Mouse (Mus musculus) forebrain, embryonic 16.5 days (tissue): ENCODE data around the gene Cirbp. TPM values are rescaled to one million over a fixed set of nuclear protein-coding genes. Genes with fewer than 3 reads are reported as not detected.
A peak's percentile ranks its signal among the peaks of the same experiment; 100 is the strongest.

ENCODE experiments used
- ATAC-seq: fragments of 200-750 bp; cut with Nextera tagmentation; 2 replicates; pipeline ENCODE4 v1.8.0; 2017; ENCODE audit warnings: mild to moderate bottlenecking, moderate library complexity
- H3K27ac ChIP-seq: fragments of 300-500 bp; sonication (generic); 2 replicates; pipeline ENCODE4 v1.5.1; 2014; ENCODE audit warnings: low read length, control low read depth
- H3K27me3 ChIP-seq: fragments of 300-500 bp; sonication (generic); replicated peaks from 2 replicates; pipeline ENCODE4 v1.6.1; 2014; ENCODE audit warnings: low read length; ENCODE audit not compliant: control insufficient read depth, insufficient read depth
- H3K36me3 ChIP-seq: fragments of 300-500 bp; sonication (generic); 2 replicates; pipeline ENCODE4 v1.6.1; 2014; ENCODE audit not compliant: control insufficient read depth, insufficient read depth
- H3K4me1 ChIP-seq: fragments of 300-500 bp; sonication (generic); replicated peaks from 2 replicates; pipeline ENCODE4 v1.6.1; 2014; ENCODE audit warnings: low read length; ENCODE audit not compliant: control insufficient read depth, insufficient read depth
- H3K4me2 ChIP-seq: fragments of 300-500 bp; sonication (generic); 2 replicates; pipeline ENCODE4 v1.6.1; 2014; ENCODE audit warnings: mild to moderate bottlenecking, low read length, control low read depth
- H3K4me3 ChIP-seq: fragments of 300-500 bp; sonication (generic); replicated peaks from 2 replicates; pipeline ENCODE4 v1.5.1; 2014; ENCODE audit warnings: mild to moderate bottlenecking, low read length, control low read depth
- H3K9ac ChIP-seq: fragments of 300-500 bp; sonication (generic); replicated peaks from 2 replicates; pipeline ENCODE4 v1.6.1; 2014; ENCODE audit warnings: low read depth, low read length, control low read depth
- H3K9me3 ChIP-seq: fragments of 300-500 bp; sonication (generic); 2 replicates; pipeline ENCODE4 v1.6.1; 2016; ENCODE audit warnings: low read length; ENCODE audit not compliant: control insufficient read depth
- WGBS: fragments of 180-500 bp; shearing (Covaris S2); extraction: QIAGEN DNeasy Blood & Tissue Kit; methylation state at CpG from one replicate; pipeline ENCODE4 v1.1.7; 2014; 5-methylcytosine and 5-hydroxymethylcytosine counted together
- polyA plus RNA-seq: library from polyadenylated mRNA; unstranded; fragments of >200 nt; fragmentation: Nextera tagmentation; extraction: Ambion mirVana; gene quantifications from 2 replicates; pipeline ENCODE4 v1.2.1, GENCODE M21; 2015

The Cirbp gene
- polyA plus RNA-seq, 1 experiment from 2014 or later, result 335 TPM

GRCm38 (mm10) chr10:80141786-80142529 is 23.8 kb upstream of the Cirbp start:
- Histone ChIP-seq H3K27me3 (no peaks in the 10 kb centered on the region), H3K4me1 (peaks cover 50% of the 10 kb centered on the region)
- ATAC-seq, result peak; percentile 89

GRCm38 (mm10) chr10:80142530-80142925 is 23.3 kb upstream of the Cirbp start:
- H3K9me3 ChIP-seq, result no peaks in the 10 kb centered on the region
- no peaks in the 10 kb centered on the region for H3K27me3 ChIP-seq
- peak overlapping the region; percentile 74 for H3K27ac ChIP-seq
- H3K36me3 ChIP-seq, result no peaks in the 10 kb centered on the region
- H3K4me3 ChIP-seq, result peak overlapping the region; percentile 90
- peaks cover 46% of the 10 kb centered on the region for H3K4me1 ChIP-seq
- under 1% methylated on average over 15 of the region's 15 CpGs for WGBS
- H3K9ac ChIP-seq, result peak overlapping the region; percentile 93
- peak overlapping the region; percentile 99 for H3K4me2 ChIP-seq
- no peak for ATAC-seq

More at GRCm38 (mm10) chr10:80141786-80142529, 23.8 kb upstream of the Cirbp start:
- peak overlapping the region; percentile 90 for H3K4me3 ChIP-seq
- H3K36me3 ChIP-seq, result no peaks in the 10 kb centered on the region
- H3K27ac ChIP-seq, result peak overlapping the region; percentile 90
- no peaks in the 10 kb centered on the region for H3K9me3 ChIP-seq
- H3K4me2 ChIP-seq, result peak overlapping the region; percentile 99
- WGBS, result under 1% methylated on average over 43 of the region's 43 CpGs
- peak overlapping the region; percentile 93 for H3K9ac ChIP-seq

DNA sequence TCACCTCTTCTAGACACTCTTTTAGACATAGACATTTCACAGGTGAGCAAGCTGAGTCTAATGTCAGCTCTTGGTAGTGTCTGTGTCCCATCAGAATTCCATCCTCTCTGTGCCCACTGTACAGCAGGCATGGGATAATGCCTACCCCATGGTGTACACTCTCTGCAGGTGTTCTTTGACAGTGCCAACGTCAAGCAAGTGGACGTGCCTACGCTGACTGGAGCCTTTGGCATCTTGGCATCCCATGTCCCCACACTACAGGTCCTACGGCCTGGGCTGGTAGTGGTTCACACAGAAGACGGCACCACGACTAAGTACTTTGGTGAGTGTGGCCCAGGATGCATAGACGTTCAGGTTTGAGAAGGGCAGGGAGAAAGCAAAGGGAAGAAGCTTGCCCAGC is 22.1 kb upstream of the Cirbp start:
- H3K27ac ChIP-seq, result no peak overlapping the region
- H3K4me2 ChIP-seq, result no peak overlapping the region
- H3K27me3 ChIP-seq, result no peaks in the 10 kb centered on the region
- 93% methylated on average over 7 of the region's 7 CpGs for WGBS
- H3K36me3 ChIP-seq, result no peaks in the 10 kb centered on the region
- H3K4me3 ChIP-seq, result no peak overlapping the region
- no peak overlapping the region for H3K9ac ChIP-seq
- H3K4me1 ChIP-seq, result peaks cover 44% of the 10 kb centered on the region
- no peak for ATAC-seq
- no peaks in the 10 kb centered on the region for H3K9me3 ChIP-seq

- Histone ChIP-seq H3K4me1 (peaks cover 43% of the 10 kb centered on the region), H3K9ac (no peak overlapping the region), H3K4me3 (no peak overlapping the region), H3K27me3 (no peaks in the 10 kb centered on the region), H3K27ac (no peak overlapping the region), H3K36me3 (no peaks in the 10 kb centered on the region), H3K4me2 (no peak overlapping the region), H3K9me3 (no peaks in the 10 kb centered on the region)
- WGBS, result 93% methylated on average over 12 of the region's 12 CpGs
- ATAC-seq, result no peak
Measured at GRCm38 (mm10) chr10:80144159-80144558, 21.6 kb upstream of the Cirbp start.

- Histone ChIP-seq H3K27me3 (no peaks in the 10 kb centered on the region), H3K4me1 (peaks cover 41% of the 10 kb centered on the region), H3K36me3 (no peaks in the 10 kb centered on the region), H3K9ac (no peak overlapping the region), H3K9me3 (no peaks in the 10 kb centered on the region), H3K4me3 (no peak overlapping the region), H3K27ac (0 out of 2 replicates have a peak overlapping the region, but pooled peaks have one; percentile 14), H3K4me2 (no peak overlapping the region)
- ATAC-seq, result no peak
- 73% methylated on average over 20 of the region's 20 CpGs for WGBS
Measured at GRCm38 (mm10) chr10:80144864-80145838, 20.6 kb upstream of the Cirbp start.

GRCm38 (mm10) chr10:80145896-80146295 is 19.9 kb upstream of the Cirbp start:
- H3K4me2 ChIP-seq, result no peak overlapping the region
- no peaks in the 10 kb centered on the region for H3K9me3 ChIP-seq
- no peak overlapping the region for H3K4me3 ChIP-seq
- no peak for ATAC-seq
- H3K36me3 ChIP-seq, result no peaks in the 10 kb centered on the region
- H3K4me1 ChIP-seq, result peaks cover 38% of the 10 kb centered on the region
- 85% methylated on average over 6 of the region's 6 CpGs for WGBS
- H3K27ac ChIP-seq, result peak overlapping the region; percentile 14; the same call in 1 of the 2 replicates
- H3K9ac ChIP-seq, result no peak overlapping the region
- no peaks in the 10 kb centered on the region for H3K27me3 ChIP-seq

GRCm38 (mm10) chr10:80146568-80147011 is 19.2 kb upstream of the Cirbp start:
- WGBS, result 81% methylated on average over 4 of the region's 4 CpGs
- no peak for ATAC-seq
- Histone ChIP-seq H3K9ac (no peak overlapping the region), H3K27me3 (no peaks in the 10 kb centered on the region), H3K4me3 (no peak overlapping the region), H3K27ac (no peak overlapping the region), H3K9me3 (no peaks in the 10 kb centered on the region), H3K4me1 (peaks cover 31% of the 10 kb centered on the region), H3K36me3 (no peaks in the 10 kb centered on the region), H3K4me2 (no peak overlapping the region)

GRCm38 (mm10) chr10:80147146-80147718 is 18.6 kb upstream of the Cirbp start:
- no peak overlapping the region for H3K9ac ChIP-seq
- H3K9me3 ChIP-seq, result no peaks in the 10 kb centered on the region
- no peaks in the 10 kb centered on the region for H3K36me3 ChIP-seq
- peak overlapping the region; percentile 100 for H3K27ac ChIP-seq
- H3K4me3 ChIP-seq, result no peak overlapping the region
- H3K27me3 ChIP-seq, result no peaks in the 10 kb centered on the region
- ATAC-seq, result no peak
- H3K4me1 ChIP-seq, result peaks cover 30% of the 10 kb centered on the region
- 76% methylated on average over 5 of the region's 5 CpGs for WGBS
- no peak overlapping the region for H3K4me2 ChIP-seq
